Mouse (Mus musculus): ENCODE data around the gene Nup98.

GRCm38 (mm10) chr7:102120326-102120725 lies 89.7 kb downstream of the Nup98 start:
- TF ChIP-seq MYOD1 (IDR thresholded peaks at IDR 0.05; ENCODE audit: control insufficient read depth, insufficient read length, low read depth) = no peak
- TF ChIP-seq CTCF (IDR thresholded peaks at IDR 0.05; ENCODE audit: control insufficient read depth, insufficient read depth, insufficient read length) = no peak
- no peak for TF ChIP-seq CEBPB (IDR thresholded peaks at IDR 0.05; ENCODE audit: low read depth)
- TF ChIP-seq USF1 (IDR thresholded peaks at IDR 0.05; ENCODE audit: low read depth) = no peak
- TF ChIP-seq MAX (IDR thresholded peaks at IDR 0.05) = no peak
- no peak for TF ChIP-seq MYOG (IDR thresholded peaks at IDR 0.05; ENCODE audit: control insufficient read depth, extremely low read depth, insufficient read length)
- no peak for TF ChIP-seq FOSL1 (IDR thresholded peaks at IDR 0.05; ENCODE audit: insufficient read depth, low read length, poor library complexity, severe bottlenecking)

Measured in C2C12 (cell line).